Mouse (Mus musculus): ENCODE data around the gene Alox12b. TPM values are rescaled to one million over a fixed set of nuclear protein-coding genes. Genes with fewer than 3 reads are reported as not detected.
A peak's percentile ranks its signal among the peaks of the same experiment; 100 is the strongest.

Gene Alox12b
- total and polyA plus RNA-seq, 3 experiments, result not detected

DNA sequence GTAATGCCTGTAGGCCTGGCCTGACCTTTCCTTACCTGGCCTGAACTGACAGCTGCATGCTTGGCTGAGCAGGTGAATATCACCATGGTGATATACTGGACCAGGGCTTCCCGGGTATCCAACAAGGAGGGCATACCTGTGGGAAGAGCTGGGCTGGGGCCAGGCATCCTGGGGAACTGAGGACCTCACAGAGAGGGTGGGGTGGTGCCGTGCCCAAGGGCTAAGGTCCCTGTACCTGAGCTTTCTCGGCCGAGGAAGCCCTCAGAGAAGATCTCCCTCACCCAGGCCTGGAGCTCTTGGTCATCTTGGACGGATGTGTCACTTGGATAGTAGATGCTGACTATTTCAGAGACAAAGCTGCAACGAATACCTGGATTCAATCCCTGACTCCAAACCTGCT, 29.1 kb downstream of the Alox12b start:
- no peak overlapping the region for H3K9ac ChIP-seq (ENCODE audit: control insufficient read depth, low read depth, low read length, poor library complexity, severe bottlenecking)
- no peaks in the 10 kb centered on the region for H3K4me1 ChIP-seq (ENCODE audit: control insufficient read depth in 1 of 2, insufficient read depth in 2 of 2, low read length in 2 of 2)
- TF ChIP-seq POLR2A (IDR thresholded peaks at IDR 0.05; ENCODE audit: control insufficient read depth in 1 of 2, insufficient read depth in 1 of 2, low read depth in 1 of 2, low read length in 2 of 2, poor library complexity in 1 of 2), result no peak
- no peak for TF ChIP-seq KAT2A (conservative IDR thresholded peaks at IDR 0.05; ENCODE audit: low read depth, low read length)
- TF ChIP-seq TAL1 (IDR thresholded peaks at IDR 0.05; ENCODE audit: low read length), result no peak
- no peak for TF ChIP-seq SMC3 (IDR thresholded peaks at IDR 0.05; ENCODE audit: low read depth, low read length)
- no peak for TF ChIP-seq CHD2 (IDR thresholded peaks at IDR 0.05; ENCODE audit: low read length)
- no peak for TF ChIP-seq HCFC1 (IDR thresholded peaks at IDR 0.05; ENCODE audit: low read depth, low read length)
- no peak overlapping the region for H3K27ac ChIP-seq (ENCODE audit: control insufficient read depth, low read depth, low read length)
- H3K4me3 ChIP-seq (ENCODE audit: control insufficient read depth in 1 of 2, insufficient read depth in 1 of 2, low read depth in 2 of 2, low read length in 2 of 2), result no peak overlapping the region
- H3K79me2 ChIP-seq (ENCODE audit: control insufficient read depth, insufficient read depth, low read length, poor library complexity), result no peaks in the 10 kb centered on the region
- no peaks in the 10 kb centered on the region for H3K36me3 ChIP-seq (ENCODE audit: control insufficient read depth in 1 of 2, insufficient read depth in 2 of 2, low read length in 2 of 2)
- H3K9me3 ChIP-seq (replicated peaks; ENCODE audit: insufficient read depth, low read length), result no peaks in the 10 kb centered on the region
- peaks cover 3 to 4% of the 10 kb centered on the region in 2 experiments; a peak in 3 of 4 replicates for H3K27me3 ChIP-seq (ENCODE audit: control insufficient read depth in 1 of 2, insufficient read depth in 2 of 2, low read length in 2 of 2)
- no peak for DNase-seq (ENCODE audit: low read depth, low spot score)

- TF ChIP-seq MAFK (IDR thresholded peaks at IDR 0.05; ENCODE audit: borderline replicate concordance, low read depth, low read length) (no peak), ZC3H11A (IDR thresholded peaks at IDR 0.05; ENCODE audit: low read depth, low read length) (peak; percentile 55; the same call in 1 of the 2 replicates), SMC3 (IDR thresholded peaks at IDR 0.05; ENCODE audit: low read depth, low read length) (peak; percentile 84), CTCF (IDR thresholded peaks at IDR 0.05 in 2 of 3, conservative IDR thresholded peaks at IDR 0.05 in 1 of 3; ENCODE audit: control insufficient read depth in 1 of 3, insufficient read depth in 1 of 3, low read depth in 2 of 3, low read length in 3 of 3, poor library complexity in 1 of 3, severe bottlenecking in 1 of 3) (peak; percentile 71 to 88 (median 72)), ETS1 (IDR thresholded peaks at IDR 0.05; ENCODE audit: low read depth, low read length) (no peak), RAD21 (IDR thresholded peaks at IDR 0.05; ENCODE audit: low read depth, low read length) (peak; percentile 87), MAZ (IDR thresholded peaks at IDR 0.05; ENCODE audit: low read depth, low read length) (no peak), TBP (IDR thresholded peaks at IDR 0.05; ENCODE audit: low read depth, low read length) (no peak), NELFE (IDR thresholded peaks at IDR 0.05; ENCODE audit: low read depth, low read length) (no peak), POLR2A (IDR thresholded peaks at IDR 0.05; ENCODE audit: control insufficient read depth in 1 of 2, insufficient read depth in 1 of 2, low read depth in 1 of 2, low read length in 2 of 2, poor library complexity in 1 of 2) (no peak), ZNF384 (IDR thresholded peaks at IDR 0.05; ENCODE audit: low read depth, low read length) (no peak), RCOR1 (IDR thresholded peaks at IDR 0.05; ENCODE audit: low read depth, low read length) (no peak), EP300 (IDR thresholded peaks at IDR 0.05; ENCODE audit: low read depth in 1 of 2, low read length in 2 of 2) (no peak)
- no peaks in the 10 kb centered on the region for H3K4me1 ChIP-seq (ENCODE audit: control insufficient read depth in 1 of 2, insufficient read depth in 2 of 2, low read length in 2 of 2)
- no peak overlapping the region for H3K9ac ChIP-seq (ENCODE audit: control insufficient read depth, low read depth, low read length, poor library complexity, severe bottlenecking)
- no peak overlapping the region for H3K4me3 ChIP-seq (ENCODE audit: control insufficient read depth in 1 of 2, insufficient read depth in 1 of 2, low read depth in 2 of 2, low read length in 2 of 2)
- peak; percentile 62 for DNase-seq (ENCODE audit: low read depth, low spot score)
- no peaks in the 10 kb centered on the region for H3K79me2 ChIP-seq (ENCODE audit: control insufficient read depth, insufficient read depth, low read length, poor library complexity)
- H3K36me3 ChIP-seq (ENCODE audit: control insufficient read depth in 1 of 2, insufficient read depth in 2 of 2, low read length in 2 of 2), result no peaks in the 10 kb centered on the region
- no peak overlapping the region for H3K27ac ChIP-seq (ENCODE audit: control insufficient read depth, low read depth, low read length)
- H3K27me3 ChIP-seq (ENCODE audit: control insufficient read depth in 1 of 2, insufficient read depth in 2 of 2, low read length in 2 of 2), result peaks cover 15 to 16% of the 10 kb centered on the region in 2 experiments
- H3K9me3 ChIP-seq (replicated peaks; ENCODE audit: insufficient read depth, low read length), result no peaks in the 10 kb centered on the region
Measured at GRCm38 (mm10) chr11:69192840-69193239, 36.1 kb downstream of the Alox12b start.
